Mouse (Mus musculus): ENCODE measurements around the gene 9530077C05Rik.

DNA sequence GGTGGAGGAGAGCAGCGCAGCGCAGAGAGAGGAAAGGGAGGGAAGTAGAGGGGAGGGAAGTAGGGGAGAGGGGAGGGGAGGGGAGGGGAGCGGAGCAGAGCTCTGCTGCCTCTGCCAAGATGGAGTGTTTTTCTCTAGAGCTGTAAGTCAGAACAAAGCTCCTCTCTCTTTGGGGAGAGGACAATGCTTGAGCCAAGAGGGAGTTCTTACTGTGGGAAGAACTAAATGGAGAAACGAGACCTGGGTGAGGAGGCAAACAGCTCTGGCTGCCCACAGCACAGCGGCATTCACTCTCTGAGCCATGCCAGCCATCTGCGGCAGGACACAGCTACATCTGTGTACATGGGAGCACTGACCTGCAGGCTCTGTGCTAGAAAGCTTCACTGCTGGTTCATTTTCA, 43.3 kb upstream of the 9530077C05Rik start:
- no peak for TF ChIP-seq CTCF (IDR thresholded peaks at IDR 0.05; ENCODE audit: insufficient read depth, low read depth, low read length)
- no peak for TF ChIP-seq POLR2A (IDR thresholded peaks at IDR 0.05; ENCODE audit: insufficient read depth, low read depth, low read length)
